Mouse (Mus musculus): ENCODE measurements around the gene Cysrt1. TPM values are rescaled to one million over a fixed set of nuclear protein-coding genes. Genes with fewer than 3 reads are reported as not detected.

Cysrt1 gene
- polyA plus RNA-seq, 2 experiments from 2014 or later, result not detected

DNA sequence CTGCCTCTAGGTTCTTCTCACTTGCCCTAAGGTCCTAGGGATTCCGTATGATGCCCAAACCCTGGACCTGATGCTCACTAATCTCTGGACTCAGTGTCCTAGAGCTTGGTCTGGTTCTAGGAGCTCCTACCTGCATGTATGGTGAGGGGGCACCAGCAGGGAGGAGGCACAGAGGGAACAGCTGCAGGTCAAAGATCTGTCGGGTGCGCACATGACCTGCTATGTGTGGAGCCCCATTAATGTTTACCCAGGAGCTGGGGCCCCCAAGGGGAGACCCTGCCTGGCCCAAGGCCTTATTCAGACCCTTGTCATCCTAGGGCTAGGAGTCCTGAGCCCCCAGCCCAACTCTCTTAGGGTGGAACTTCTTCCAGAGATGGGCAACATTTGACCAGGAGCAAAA is 8.2 kb downstream of the Cysrt1 start, which contains the start of gene Slc34a3:
Gene Slc34a3, minus strand, starts transcription at position 315 of the 400 bp plus-strand sequence.
- no peak for ATAC-seq

DNA sequence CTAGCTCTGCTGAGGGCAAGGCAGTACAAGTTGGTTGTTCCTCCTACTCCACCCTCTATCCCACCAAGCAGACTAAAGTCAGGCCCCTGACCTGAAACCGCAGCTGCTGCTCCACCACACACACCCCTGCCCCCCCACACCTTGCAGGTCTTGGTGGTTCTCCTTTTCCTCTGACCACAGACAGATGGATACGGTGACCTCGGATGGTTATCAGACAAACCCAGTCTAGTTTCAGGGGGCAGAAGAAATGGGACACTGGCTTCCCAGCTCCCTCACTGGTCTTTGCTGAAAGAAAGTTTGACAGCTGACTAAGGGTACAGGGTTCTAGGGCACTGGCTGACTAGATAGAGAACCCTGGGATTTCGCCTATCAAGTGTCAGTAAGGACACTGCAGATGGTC is 8.8 kb downstream of the Cysrt1 start:
- ATAC-seq, result no peak

DNA sequence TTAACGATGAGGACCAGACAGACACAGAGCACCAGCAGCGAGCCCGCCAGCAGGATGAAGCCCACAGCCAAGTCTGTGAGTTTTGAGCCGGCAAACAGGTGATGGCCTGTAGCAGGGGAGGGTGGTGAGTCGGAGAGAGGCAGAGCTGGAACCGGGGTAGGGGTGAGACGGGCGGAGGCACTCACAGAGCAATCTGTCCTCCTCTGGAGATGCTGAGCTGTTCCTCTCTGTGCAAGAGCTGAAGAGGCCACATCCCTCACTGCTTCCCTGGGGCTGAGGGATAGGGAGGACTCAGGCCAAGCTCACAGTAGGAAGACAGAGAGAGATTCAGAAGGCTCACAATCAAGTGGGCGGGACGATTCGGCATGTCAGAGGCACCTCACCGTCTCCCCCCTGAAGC is 11.2 kb downstream of the Cysrt1 start:
- no peak for ATAC-seq

DNA sequence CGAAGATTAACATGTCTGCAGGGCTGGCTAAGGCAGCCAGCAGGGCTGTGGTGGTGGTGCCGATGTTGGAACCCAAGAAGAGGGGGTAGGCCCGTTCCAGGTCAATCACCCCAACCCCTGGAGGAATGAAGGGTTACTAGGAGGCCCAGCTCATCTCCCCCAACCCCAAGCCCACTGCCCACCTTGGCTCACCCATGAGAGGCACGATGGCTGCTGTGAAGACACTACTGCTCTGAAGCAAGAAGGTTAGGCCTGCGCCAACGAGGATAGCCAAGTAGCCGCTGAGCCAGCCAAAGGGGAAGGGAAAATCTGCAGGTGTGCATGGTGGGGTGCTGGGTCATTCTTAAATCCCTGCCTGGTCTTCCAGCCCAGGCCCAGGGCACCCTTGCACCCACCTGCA is 11.7 kb downstream of the Cysrt1 start:
- no peak for ATAC-seq

DNA sequence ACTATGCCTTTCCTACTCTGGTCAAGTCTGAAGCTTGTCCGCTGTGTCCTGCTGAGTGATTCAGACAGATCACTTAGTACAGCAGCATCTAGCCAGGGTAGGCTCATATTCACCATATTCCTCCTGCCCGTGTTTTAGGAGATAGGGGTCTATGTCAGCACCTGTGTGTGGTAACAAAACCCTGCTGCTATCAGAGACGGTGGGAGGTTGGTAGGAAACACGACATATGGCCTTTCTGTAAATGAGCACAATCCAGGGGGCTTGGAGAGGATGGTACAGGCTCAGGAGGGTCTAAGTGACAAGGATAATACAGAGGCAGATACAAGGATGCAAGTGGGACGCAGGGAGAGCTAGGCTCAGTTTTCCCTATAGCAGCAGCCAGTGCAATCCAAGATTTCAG is 12.7 kb downstream of the Cysrt1 start:
- no peak for ATAC-seq

DNA sequence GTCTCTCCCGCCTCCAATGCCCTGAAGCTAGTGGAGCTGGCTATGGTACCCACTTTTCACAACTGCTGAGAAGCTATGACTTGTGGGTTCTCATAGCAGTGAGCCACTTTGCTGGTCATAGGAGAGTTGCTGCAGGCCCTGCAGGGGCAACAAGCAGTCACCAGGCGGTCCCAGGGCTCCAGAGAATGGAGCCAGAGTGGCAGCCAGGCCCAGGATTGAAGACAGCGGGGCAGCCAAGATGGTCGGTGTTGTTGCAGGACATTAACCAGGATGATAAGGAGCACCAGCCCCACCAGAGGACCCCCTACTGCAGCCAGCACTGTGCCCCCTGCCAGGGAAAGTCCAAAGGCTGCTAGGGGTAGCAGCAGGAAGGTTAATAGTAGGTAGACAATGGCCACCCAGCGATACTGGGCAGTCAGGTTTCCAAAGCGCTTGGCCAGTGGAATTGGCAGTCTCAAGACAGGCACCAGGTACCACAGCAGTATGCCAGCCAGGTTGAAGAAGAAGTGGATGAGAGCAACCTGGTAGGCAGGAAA is 13.2 kb downstream of the Cysrt1 start:
- ATAC-seq, result no peak

DNA sequence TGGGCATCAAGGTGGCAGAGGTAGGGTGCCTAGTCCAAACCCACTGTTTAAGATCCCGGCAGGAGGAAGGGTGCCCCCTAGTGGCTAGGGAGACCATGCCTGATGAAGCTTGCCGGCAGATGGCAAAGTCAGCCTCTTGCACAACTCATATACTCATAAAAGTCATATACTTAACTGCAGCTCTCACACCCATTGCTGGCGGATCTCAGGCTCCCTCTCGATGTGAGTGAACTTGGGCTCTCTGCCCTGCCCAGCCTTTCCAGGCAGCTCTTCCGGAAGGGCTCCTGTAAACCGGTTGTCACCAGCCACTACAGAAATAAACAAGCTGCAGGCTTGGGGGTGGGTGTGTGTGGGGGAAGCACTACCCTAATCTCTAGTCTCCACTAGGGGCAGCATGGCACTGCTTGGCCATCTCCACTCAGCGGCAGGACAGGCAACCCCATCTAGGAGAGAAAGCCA is 13.8 kb downstream of the Cysrt1 start:
- ATAC-seq, result peak; percentile 41

DNA sequence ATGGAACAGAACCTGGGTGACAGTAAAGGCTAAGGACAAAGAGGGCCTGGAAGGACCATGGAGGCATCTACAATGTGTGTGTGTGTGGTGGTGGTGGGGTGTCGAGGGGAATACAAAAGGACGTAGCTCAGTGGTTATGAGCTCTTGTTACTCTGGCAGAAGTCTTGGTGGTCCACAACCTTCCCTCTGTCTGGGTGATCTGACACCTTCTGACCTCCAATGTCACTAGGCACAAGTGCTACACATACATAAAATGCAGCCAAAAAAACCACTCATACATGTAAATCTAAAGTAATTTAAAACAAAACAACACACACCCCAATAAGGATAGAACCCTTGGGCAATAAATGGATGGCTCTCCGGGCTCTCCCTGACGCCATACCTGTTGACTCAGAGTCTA is 14.8 kb downstream of the Cysrt1 start:
- ATAC-seq, result no peak

DNA sequence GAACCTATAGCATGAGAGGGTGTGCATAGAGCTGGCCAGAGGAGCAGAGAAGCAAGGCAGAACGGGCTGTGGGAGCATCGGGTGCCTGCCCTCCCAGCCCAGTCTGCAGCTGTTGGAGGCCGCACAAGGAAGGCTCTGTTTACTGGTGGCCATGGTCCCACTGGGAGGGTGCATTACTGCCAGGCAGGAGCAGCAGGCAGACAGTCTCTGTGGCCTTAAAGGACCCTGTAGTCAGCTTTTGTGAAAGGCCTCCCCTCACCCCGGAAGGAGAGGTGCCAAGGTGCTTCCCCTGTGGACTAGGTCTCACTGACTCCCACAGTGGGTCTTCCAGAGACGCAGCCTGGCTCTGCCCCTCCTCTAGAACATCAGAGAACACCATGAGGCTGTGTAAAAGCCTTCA is 15.4 kb downstream of the Cysrt1 start:
- ATAC-seq, result no peak

DNA sequence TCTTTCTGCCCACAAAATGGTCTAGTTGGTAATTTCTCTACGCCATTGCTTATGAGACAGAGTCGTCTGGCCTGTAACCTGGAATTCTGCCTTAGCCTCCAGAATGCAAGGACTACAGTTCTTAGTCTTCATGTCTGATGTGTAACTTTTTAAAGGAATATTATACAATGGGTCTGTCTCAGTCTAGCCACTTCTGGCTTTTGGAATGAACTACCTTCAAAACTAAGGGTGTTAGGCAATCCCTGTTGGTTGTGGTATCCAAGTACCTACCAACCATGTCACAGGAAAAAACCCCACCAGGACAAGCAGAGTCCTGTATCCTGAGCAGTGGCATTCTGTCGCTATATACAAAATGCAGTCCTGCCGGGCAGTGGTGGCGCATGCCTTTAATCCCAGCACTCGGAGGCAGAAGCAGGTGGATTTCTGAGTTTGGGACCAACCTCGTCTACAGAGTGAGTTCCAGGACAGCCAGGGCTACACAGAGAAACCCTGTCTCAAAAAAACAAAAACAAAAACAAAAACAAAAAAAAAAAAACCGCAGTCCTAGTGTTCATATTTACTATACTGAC is 16.4 kb downstream of the Cysrt1 start:
- no peak for ATAC-seq

DNA sequence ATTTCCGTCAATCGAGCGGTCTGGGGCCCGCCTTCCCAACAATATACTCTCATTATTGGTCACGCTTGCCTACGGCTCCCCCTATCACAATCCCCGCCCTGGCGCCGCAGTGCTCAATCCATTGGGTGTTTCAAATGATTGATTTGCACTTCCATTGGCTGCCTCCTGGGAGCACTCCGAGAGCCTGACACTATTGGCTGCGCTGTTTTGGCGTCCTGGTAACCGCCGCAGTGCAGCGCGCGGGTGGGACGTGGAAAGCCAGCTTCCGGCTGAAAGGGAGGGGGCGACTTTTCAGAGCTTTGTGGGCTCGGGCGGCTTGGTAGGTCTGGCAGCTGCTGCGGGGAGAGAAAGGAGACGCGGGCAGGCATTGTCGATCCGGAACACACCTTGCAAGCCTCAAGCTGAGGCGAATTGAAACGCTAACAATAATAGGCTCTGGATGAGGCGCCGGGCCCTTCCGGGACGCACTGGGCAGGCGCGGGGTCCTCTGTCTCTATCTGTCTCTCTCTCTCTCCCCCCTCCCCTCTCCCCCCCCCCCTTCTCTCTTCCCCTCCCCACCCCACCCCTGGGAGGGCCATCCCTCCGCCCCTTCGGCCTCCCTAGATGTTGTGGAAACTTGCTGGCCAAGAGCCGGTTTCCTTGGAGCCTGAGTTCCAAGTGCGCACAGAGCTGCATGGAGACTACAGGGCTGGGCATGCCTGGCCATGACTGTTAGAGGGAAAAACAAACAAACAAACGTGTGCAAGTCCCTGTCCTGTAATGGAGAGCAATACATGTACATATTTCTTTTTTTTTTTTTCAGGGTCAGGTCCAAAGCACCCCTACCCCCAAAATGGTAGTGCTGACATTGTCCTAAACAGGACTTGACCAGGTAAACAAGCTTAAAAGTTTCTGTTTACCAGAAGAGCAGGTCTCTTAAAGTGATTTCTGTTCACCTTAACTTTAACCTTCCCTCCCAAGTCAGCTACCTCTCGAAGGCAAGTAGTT is 17.2 kb downstream of the Cysrt1 start:
- ATAC-seq, result peak; percentile 87

DNA sequence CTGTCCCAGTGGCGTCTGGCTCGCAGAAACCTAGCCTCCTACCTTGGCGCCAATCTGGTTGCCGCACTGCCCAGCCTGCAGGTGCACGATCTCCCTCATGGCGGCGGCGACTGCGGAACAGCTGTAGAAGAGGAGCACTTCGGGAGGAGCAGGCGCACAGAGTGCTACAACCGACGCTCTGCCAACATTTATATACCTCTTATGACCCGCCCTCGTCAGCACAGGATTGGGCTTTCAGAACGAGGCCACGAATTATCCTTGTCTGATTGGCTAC is 17.8 kb downstream of the Cysrt1 start, which contains the start of gene Tubb4b:
Gene Tubb4b, minus strand, starts transcription at position 211 of the 274 bp plus-strand sequence.
- no peak for ATAC-seq

DNA sequence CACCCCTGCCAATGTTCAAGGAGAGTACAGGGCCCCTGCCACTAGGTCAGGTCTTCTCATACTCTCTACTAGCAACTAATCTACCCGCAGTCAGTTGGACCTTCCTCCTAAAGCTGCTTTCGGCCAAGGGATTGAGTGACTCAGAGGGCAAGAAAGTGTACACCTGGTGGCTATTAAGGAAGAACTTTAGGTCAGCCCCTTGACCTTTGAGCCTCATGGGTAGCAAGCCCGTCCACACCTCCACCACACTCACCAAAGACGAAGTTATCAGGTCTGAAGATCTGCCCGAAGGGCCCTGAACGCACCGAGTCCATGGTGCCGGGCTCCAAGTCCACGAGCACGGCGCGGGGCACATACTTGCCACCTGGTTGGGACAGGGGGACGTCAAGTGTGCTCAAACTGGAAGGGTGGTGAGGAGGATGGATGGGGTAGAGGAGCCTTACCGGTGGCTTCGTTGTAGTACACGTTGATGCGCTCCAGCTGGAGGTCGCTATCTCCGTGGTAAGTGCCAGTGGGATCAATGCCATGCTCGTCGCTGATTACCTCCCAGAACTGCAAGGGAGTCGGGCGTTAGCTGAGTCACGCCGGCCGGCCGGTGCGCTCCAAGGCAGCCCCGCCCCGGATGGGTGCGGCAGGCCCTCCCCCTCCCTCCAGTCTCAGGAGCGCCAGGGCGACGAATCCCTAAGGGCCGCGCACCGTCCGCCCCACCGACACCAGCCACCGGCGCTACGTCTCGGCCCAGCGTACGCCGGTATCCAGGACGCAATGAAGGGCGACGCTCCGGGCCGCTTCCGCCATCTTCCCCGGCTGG is 18.4 kb downstream of the Cysrt1 start:
- ATAC-seq, result peak; percentile 6

DNA sequence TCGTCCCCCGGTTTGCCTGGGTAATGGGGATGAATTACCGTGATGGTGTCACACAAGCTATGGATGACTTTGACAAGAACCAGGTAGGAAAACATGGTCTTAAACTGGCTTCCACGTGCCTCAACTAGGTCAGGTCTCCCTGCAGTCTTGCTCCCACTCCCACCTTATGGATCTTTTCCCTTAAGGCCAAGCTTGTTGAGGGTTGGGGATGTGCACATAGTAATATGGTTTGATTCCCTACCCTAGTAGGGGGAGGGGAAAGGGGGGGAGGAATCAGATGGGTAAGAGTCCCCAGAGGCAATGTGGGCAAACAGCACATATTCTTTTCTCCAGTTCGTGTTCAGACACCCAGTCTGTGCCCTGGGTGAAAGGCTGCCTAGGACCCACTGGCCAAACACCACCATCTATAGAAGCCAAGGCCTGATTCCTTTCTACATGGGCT is 20.9 kb downstream of the Cysrt1 start:
- ATAC-seq, result no peak

DNA sequence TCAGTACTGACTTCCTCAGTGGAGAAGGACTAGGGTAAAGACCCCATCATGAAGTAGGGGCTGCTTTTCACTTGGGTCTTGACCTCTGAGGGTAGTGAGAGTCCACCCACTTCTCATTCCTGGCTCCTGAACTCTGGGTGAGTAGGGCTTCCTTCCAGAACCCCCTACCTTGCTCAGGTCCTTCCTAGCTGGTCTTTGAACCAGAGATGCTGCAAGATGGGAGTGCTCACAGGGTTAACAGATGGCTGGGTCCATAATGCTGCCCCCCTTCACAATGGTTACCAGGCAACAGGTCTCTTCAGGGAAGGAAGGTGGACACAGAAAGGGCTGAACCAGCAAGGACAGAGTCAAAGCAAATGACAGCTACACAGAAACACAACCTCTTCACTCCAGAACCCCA is 23.8 kb downstream of the Cysrt1 start, which contains the start of gene Fam166a:
Gene Fam166a, plus strand, starts transcription at position 301 of the 400 bp plus-strand sequence.
- no peak for ATAC-seq

DNA sequence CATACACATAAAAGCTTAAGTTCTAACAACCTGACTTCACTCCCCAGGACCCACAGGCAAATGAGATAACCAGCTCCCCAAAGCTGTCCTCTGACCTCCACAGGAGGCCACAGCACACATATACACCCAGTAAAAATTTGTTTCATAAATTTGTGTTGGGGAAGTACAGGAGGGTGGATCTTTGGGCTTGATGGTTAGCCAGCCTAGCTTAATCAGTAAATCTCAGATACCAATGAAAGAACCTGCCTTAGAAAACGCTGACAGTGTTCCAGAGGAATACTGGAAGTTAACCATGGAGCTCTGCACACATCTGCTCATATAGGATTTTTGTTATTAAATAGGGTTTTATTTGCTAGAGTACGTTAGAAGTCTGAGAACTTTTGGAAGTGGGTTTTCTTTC is 24.6 kb downstream of the Cysrt1 start:
- no peak for ATAC-seq

DNA sequence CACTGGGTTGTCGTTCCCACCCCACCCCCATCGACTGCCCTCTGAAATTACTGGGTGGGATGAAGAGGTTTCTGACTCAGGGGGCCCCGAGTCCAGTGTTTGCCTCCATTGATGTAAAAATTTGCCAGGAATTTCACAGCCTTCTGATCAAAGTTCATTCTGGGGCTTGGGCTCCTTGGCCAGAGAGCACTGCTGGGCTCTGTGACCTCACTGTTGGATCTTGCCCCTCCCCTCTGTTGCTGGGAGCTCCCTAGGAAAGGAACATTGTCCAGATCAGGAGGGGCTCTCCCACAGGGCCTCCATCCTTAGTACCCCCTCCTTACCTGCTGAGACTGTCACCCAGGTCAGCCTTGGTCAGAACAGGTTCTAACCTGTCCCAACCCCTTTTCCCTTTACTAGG is 27.8 kb downstream of the Cysrt1 start, which contains the start of gene Stpg3:
Gene Stpg3, minus strand, starts transcription at position 194 of the 400 bp plus-strand sequence.
- ATAC-seq, result no peak

DNA sequence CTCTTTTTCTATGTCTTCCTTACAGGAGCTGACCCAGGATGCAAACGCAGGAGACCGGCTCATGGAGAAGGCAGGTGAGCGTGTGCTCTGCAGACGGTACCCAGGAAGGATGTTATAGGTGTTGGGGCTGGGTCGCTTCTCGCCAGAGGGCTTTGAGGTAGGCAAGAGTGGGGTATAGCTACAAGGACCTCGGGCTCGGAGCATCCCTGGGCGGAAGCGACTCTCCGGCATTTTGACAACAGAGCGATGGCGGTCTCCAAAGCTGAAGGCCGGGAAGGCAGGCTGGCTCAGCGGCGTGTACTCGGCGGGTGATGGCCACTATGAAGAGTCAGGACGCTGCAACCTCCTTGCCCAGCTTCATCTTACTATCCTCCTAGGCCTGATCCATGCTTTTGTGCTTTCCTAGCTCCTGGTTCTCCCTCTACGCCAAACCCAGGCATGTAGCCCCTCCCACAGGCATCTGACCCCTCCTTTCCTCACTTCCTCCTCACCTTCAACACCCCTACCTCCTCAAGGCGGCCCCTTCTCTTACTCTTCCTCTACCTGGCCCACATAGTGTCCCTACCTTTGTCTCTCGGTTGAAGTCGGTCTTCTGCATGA is 28.9 kb downstream of the Cysrt1 start:
- no peak for ATAC-seq

DNA sequence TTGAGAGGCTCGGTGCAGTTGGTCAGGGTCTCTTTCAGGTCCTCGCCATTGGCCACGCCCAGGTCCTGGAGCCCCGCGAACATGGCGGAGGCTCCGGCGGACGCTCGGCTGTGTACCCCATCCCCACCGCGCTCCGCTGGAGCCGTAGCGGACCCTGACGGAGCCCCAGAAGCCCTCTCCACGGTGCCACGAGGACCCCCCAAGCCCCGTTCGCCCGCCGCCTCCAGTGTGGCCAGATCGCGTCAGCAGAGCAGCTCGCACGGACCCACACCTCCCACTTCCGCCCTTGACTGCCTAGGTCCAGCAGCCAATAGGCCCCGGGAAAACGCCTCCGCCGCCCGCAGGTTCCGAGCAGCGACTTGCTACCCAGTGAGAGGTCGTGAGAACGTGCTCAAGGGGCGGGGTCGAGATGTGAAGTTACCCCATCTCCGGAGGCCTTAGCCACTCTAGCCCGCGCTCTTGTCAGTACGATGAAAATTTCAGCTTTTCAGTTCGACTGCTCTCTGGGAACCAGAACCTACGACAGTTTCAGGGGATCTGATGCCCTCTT is 31.1 kb downstream of the Cysrt1 start, which contains the start of gene Nelfb:
Gene Nelfb, minus strand, starts transcription at position 369 of the 550 bp plus-strand sequence.
- peak; percentile 95 for ATAC-seq

DNA sequence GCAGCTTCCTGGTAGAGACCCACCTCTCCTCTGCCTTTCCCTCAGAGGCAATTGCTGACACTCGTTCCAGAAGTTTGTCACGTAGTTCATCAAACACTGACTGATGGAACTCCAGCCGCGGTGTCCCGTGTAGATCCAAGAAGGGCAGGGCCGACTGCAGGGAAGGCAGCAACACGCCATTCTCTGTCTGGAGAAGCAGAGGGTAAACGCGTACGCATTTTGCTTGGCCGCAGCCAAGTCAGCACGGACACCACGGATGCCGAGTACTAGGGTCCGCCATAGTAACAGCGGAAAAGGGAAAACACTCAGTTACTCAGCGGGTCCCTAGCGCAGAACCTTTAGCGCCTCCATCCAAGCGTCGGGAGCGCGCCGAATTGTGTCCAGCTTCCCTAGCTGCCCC is 31.6 kb downstream of the Cysrt1 start:
- no peak for ATAC-seq

DNA sequence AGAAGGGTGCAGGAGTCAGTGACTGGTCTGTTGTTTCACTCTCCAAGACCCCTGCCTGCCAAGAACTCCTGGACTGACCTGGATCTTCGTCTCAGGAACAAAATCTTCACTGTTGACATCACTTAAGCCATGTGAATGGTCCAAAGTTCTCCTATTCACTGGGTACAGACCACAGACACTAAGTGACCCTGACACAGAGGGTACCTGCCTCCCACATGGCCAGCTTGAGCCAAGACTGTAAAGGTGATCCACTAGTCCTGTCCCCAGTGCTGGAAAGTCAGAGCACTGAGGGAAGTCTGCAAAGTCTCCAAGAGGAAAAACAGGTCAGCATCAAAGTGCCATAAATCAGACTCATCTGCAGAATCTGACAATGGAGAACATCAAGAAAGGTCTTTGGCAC is 34.7 kb downstream of the Cysrt1 start:
- ATAC-seq, result no peak
